In genomic region chr7:99508187-99508586, GRCm38 (mm10) we compare ENCODE assay signal across 3 mouse cellular contexts. TPM values are rescaled to one million over a fixed set of nuclear protein-coding genes. Genes with fewer than 3 reads are reported as not detected.
"Had no signal": no experiment of that assay in that cellular context is flagged by ENCODE, and none has a peak within 500 bp of the region (broad histone marks: within the 10 kb centered on the region; RNA-seq: fewer than 3 reads in every experiment).

No protein-coding gene starts in this region.

RNA-seq across cellular contexts. Expression of gene Klhl35, which starts 42.4 kb away (rescaled TPM):
- total RNA-seq: monocyte, adult 5-6 weeks; neutrophil, adult 5-6 weeks had no signal
- polyA plus RNA-seq: macrophage had no signal
